Mouse (Mus musculus) olfactory bulb, adult 2 months (tissue): ENCODE results near the gene Prdx2.

Experiments used
- CTCF ChIP-seq: fragments of 200-500 bp; IDR thresholded peaks from 2 replicates; pipeline ENCODE4 v1.5.1; 2012; ENCODE audit warnings: low read depth, mild to moderate bottlenecking, low read length, moderate library complexity; ENCODE audit not compliant: insufficient read depth
- POLR2A ChIP-seq: fragments of 200-500 bp; IDR thresholded peaks from 2 replicates; pipeline ENCODE4 v1.6.1; 2012; ENCODE audit warnings: mild to moderate bottlenecking, low read depth, low read length, moderate library complexity; ENCODE audit not compliant: insufficient read depth

DNA sequence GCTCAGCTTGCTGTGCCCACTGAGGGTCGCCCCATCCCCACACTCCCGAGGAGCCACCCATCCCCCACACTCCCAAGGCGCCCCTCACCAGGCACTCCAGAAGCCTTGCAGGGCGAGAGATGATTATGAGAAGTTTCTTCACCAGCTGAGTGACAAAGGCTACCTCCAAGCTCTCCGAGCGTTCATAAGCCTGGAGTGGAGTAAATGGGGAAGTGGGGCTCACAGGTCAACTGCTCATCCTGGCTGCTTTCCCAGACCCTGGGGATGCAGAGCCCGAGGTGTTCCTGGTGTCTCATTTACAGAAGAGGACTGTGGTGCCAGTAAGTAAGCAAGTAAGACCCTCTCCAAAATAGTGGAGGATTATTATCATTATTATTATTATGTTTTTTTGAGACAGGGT, 43.8 kb upstream of the Prdx2 start:
- no peak for TF ChIP-seq CTCF
- TF ChIP-seq POLR2A: no peak
